Mouse (Mus musculus): ENCODE data around the gene Olfr549. TPM values are rescaled to one million over a fixed set of nuclear protein-coding genes. Genes with fewer than 3 reads are reported as not detected.

The Olfr549 gene
- not detected in 2 replicates for polyA plus RNA-seq (2015; fragmentation: Nextera tagmentation; extraction: Ambion mirVana)

DNA sequence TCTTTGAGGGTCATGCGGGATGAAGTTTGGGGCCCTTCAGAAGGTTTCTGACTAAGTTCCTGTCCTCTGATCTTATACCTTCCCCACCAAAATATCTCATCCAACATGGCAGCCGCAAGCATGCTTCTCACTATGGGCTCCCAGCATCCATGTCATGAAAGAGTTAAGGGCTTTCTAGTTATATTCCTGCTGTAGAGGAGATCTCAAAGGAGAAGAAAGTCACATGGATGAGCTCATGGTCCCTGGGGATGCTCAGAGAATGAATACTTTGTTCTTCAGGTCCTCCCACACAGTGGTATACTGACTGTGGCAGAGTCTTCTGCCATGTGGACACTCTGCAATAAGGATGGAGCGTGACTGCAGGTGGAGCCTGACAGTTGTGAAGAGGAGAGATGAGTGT is at the start of gene Olfr549:
Olfr549 (plus strand) TSS at position 301 of the 400 bp plus-strand sequence.
- H3K4me3 ChIP-seq, result no peak within 1 kb of the TSS
- 80% methylated on average over 3 of the region's 3 CpGs for WGBS

GRCm38 (mm10) chr7:102501986-102502385 is 47.7 kb upstream of the Olfr549 start:
- no peak overlapping the region for H3K4me2 ChIP-seq
- no peak overlapping the region for H3K27ac ChIP-seq
- no peak overlapping the region for H3K4me3 ChIP-seq
- no peaks in the 10 kb centered on the region for H3K9me3 ChIP-seq (replicated peaks)
- no peaks in the 10 kb centered on the region for H3K4me1 ChIP-seq (replicated peaks)
- no peak for ATAC-seq (replicated peaks; ENCODE audit: insufficient number of reproducible peaks, insufficient read depth, low FRiP score, low read depth)
- no peaks in the 10 kb centered on the region for H3K27me3 ChIP-seq
- 71% methylated on average over 5 of the region's 5 CpGs for WGBS
- H3K9ac ChIP-seq, result no peak overlapping the region
- no peaks in the 10 kb centered on the region for H3K36me3 ChIP-seq

More for the DNA sequence above, at the start of gene Olfr549:
- no peak within 1 kb of the TSS for H3K27ac ChIP-seq
- ATAC-seq (replicated peaks; ENCODE audit: insufficient number of reproducible peaks, insufficient read depth, low FRiP score, low read depth), result no peak
- H3K27me3 ChIP-seq, result no peaks in the 10 kb centered on the region
- no peaks in the 10 kb centered on the region for H3K36me3 ChIP-seq
- no peaks in the 10 kb centered on the region for H3K4me1 ChIP-seq (replicated peaks)
- H3K9ac ChIP-seq, result no peak within 1 kb of the TSS
- H3K4me2 ChIP-seq, result no peak within 1 kb of the TSS
- H3K9me3 ChIP-seq (replicated peaks), result no peaks in the 10 kb centered on the region

- Histone ChIP-seq H3K4me3 (no peak overlapping the region), H3K27me3 (peaks cover 4% of the 10 kb centered on the region; the same call in 1 of the 2 replicates), H3K4me1 (replicated peaks) (no peaks in the 10 kb centered on the region), H3K27ac (no peak overlapping the region), H3K9ac (no peak overlapping the region), H3K36me3 (no peaks in the 10 kb centered on the region), H3K4me2 (no peak overlapping the region), H3K9me3 (replicated peaks) (no peaks in the 10 kb centered on the region)
- WGBS, result 47% methylated on average over 3 of the region's 3 CpGs
- ATAC-seq (replicated peaks; ENCODE audit: insufficient number of reproducible peaks, insufficient read depth, low FRiP score, low read depth), result no peak; the same call in 1 of the 2 replicates
Measured at GRCm38 (mm10) chr7:102506848-102507247, 42.8 kb upstream of the Olfr549 start.

- H3K4me2 ChIP-seq, result no peak overlapping the region
- no peak for ATAC-seq (replicated peaks; ENCODE audit: insufficient number of reproducible peaks, insufficient read depth, low FRiP score, low read depth)
- H3K27me3 ChIP-seq, result peaks cover 4% of the 10 kb centered on the region; the same call in 1 of the 2 replicates
- H3K36me3 ChIP-seq, result no peaks in the 10 kb centered on the region
- no peak overlapping the region for H3K9ac ChIP-seq
- H3K4me3 ChIP-seq, result no peak overlapping the region
- H3K4me1 ChIP-seq (replicated peaks), result no peaks in the 10 kb centered on the region; the same call in 1 of the 2 replicates
- no peaks in the 10 kb centered on the region for H3K9me3 ChIP-seq (replicated peaks)
- H3K27ac ChIP-seq, result no peak overlapping the region
- 81% methylated on average over 9 of the region's 9 CpGs for WGBS
Measured at GRCm38 (mm10) chr7:102508066-102508465, 41.6 kb upstream of the Olfr549 start.

- Histone ChIP-seq H3K27me3 (peaks cover 5% of the 10 kb centered on the region), H3K4me2 (no peak overlapping the region), H3K27ac (no peak overlapping the region), H3K9ac (no peak overlapping the region), H3K36me3 (no peaks in the 10 kb centered on the region), H3K9me3 (replicated peaks) (no peaks in the 10 kb centered on the region), H3K4me3 (no peak overlapping the region), H3K4me1 (replicated peaks) (no peaks in the 10 kb centered on the region; the same call in 1 of the 2 replicates)
- ATAC-seq (replicated peaks; ENCODE audit: insufficient number of reproducible peaks, insufficient read depth, low FRiP score, low read depth), result no peak
- 82% methylated on average over 6 of the region's 6 CpGs for WGBS
Measured at GRCm38 (mm10) chr7:102508666-102509065, 41.0 kb upstream of the Olfr549 start.

DNA sequence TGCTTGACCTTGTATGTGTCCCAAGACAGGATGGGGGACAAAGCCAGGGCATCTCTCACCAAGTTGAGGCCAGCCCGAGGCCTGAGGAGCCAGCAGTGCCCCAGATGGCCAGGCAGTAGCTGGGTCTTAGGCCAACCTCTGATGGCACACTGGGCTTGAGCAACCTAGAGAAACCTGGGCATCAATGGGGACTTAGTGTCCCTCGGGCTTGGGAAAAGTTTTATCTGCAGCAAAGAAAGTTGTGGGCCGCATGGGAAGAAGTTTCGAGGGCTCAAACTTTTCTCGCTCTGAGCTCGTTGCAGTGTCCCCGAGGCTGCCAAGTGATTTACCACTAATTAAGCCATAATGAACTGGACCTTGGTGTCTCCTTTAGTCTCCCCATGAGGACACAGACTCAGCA is 39.9 kb upstream of the Olfr549 start:
- no peak overlapping the region for H3K4me3 ChIP-seq
- 82% methylated on average over 7 of the region's 7 CpGs for WGBS
- H3K4me1 ChIP-seq (replicated peaks), result no peaks in the 10 kb centered on the region; the same call in 1 of the 2 replicates
- no peaks in the 10 kb centered on the region for H3K36me3 ChIP-seq
- no peak overlapping the region for H3K4me2 ChIP-seq
- no peak overlapping the region for H3K27ac ChIP-seq
- H3K27me3 ChIP-seq, result peaks cover 12% of the 10 kb centered on the region
- H3K9ac ChIP-seq, result no peak overlapping the region
- H3K9me3 ChIP-seq (replicated peaks), result no peaks in the 10 kb centered on the region
- no peak for ATAC-seq (replicated peaks; ENCODE audit: insufficient number of reproducible peaks, insufficient read depth, low FRiP score, low read depth)

DNA sequence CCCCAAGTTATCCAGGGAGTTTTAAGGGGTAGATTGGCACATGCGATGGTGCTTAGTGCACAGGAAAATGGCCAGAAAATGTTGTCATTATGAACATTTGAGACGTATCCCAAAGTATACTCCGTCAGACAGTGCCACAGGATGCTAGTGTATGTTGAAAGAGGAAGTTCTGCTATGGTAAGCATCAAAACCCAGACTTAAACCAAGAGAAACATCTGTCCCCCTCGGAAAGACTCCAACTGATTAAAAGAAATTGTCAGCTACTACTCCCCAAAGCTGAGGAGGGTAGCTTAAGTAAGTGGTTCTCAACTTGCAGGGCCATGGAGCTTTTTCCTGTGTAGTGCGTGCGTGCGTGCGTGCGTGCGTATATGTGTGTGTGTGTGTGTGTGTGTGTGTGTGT is 37.7 kb upstream of the Olfr549 start:
- Histone ChIP-seq H3K27me3 (peaks cover 12% of the 10 kb centered on the region), H3K36me3 (no peaks in the 10 kb centered on the region), H3K4me3 (no peak overlapping the region), H3K9ac (no peak overlapping the region), H3K4me2 (no peak overlapping the region), H3K27ac (no peak overlapping the region), H3K9me3 (replicated peaks) (no peaks in the 10 kb centered on the region), H3K4me1 (replicated peaks) (peaks cover 4% of the 10 kb centered on the region; the same call in 1 of the 2 replicates)
- no peak for ATAC-seq (replicated peaks; ENCODE audit: insufficient number of reproducible peaks, insufficient read depth, low FRiP score, low read depth)
- WGBS, result 86% methylated on average over 10 of the region's 10 CpGs

- 1% methylated on average over 54 of the region's 54 CpGs for WGBS
- Histone ChIP-seq H3K4me3 (peak overlapping the region; percentile 55), H3K4me1 (replicated peaks) (peaks cover 4% of the 10 kb centered on the region; the same call in 1 of the 2 replicates), H3K27me3 (peaks cover 12% of the 10 kb centered on the region), H3K36me3 (no peaks in the 10 kb centered on the region), H3K27ac (no peak overlapping the region), H3K9ac (peak overlapping the region; percentile 73), H3K4me2 (peak overlapping the region; percentile 95), H3K9me3 (replicated peaks) (no peaks in the 10 kb centered on the region)
- peak; percentile 84 for ATAC-seq (replicated peaks; ENCODE audit: insufficient number of reproducible peaks, insufficient read depth, low FRiP score, low read depth)
Measured at GRCm38 (mm10) chr7:102512814-102513435, 36.7 kb upstream of the Olfr549 start.

DNA sequence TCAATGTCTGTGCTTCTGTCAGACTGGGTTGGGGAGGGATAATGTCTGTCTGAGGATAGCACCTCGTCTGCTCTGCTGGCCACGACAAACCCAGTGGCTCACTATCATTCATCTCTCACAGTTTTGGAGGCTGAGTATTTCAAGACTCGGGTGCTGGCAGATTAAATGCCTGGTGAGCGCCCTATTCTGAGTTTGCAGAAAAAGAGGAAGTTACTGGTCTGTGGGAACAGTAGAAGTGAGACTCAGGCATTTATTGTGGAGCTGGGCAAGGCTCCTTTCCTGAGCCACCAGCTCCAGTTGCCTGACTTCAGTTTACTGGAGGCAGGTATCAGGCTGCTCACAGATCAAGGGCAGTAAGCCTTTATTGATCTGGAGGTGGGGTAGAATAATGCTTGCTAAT is 35.5 kb upstream of the Olfr549 start:
- Histone ChIP-seq H3K4me3 (no peak overlapping the region), H3K4me1 (replicated peaks) (peaks cover 4% of the 10 kb centered on the region; the same call in 1 of the 2 replicates), H3K9ac (no peak overlapping the region), H3K4me2 (no peak overlapping the region), H3K27ac (no peak overlapping the region), H3K9me3 (replicated peaks) (no peaks in the 10 kb centered on the region), H3K27me3 (peaks cover 12% of the 10 kb centered on the region), H3K36me3 (no peaks in the 10 kb centered on the region)
- 40% methylated on average over 4 of the region's 4 CpGs for WGBS
- ATAC-seq (replicated peaks; ENCODE audit: insufficient number of reproducible peaks, insufficient read depth, low FRiP score, low read depth), result no peak

DNA sequence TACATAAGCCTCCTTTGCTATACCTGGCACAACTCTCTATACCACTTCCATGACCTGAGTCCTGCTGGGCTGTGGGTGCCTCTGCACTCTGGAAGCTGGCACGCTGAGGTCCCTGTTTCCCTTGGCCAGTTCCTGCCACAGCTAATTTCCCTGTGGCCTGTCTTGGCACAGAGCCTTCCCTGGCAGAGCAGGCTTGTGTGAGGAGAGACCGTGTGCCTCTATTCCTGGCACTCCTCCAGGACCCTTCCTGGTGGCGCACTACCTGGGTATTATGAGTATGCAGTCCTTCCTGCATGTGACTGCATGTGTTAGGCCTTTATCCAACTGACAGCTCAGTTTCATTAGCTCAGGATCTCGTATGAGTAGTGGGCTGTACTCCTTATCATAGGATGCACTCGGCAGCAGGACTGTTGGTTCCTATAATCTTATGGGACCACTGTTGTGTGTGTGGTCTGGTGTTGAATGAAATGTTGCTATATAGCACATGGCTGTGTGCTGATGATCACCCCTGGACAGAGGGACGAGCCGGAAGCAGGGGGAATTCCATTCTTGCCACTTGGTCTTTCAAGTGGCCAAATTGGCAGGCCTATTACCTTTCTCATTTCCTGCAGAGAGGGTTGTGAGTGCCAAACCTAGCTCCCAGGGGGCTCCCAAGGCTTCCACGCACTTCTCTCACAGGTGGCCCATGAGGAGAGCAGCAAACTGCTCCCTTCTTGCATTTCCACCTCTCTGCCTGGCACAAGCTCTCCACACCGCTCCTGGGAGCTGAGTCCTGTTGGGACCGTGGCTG is 33.2 kb upstream of the Olfr549 start:
- H3K9ac ChIP-seq, result no peak overlapping the region
- H3K4me3 ChIP-seq, result no peak overlapping the region
- H3K27ac ChIP-seq, result no peak overlapping the region
- ATAC-seq (replicated peaks; ENCODE audit: insufficient number of reproducible peaks, insufficient read depth, low FRiP score, low read depth), result no peak
- H3K4me2 ChIP-seq, result no peak overlapping the region
- no peaks in the 10 kb centered on the region for H3K9me3 ChIP-seq (replicated peaks)
- H3K27me3 ChIP-seq, result peaks cover 12% of the 10 kb centered on the region
- no peaks in the 10 kb centered on the region for H3K36me3 ChIP-seq
- 39% methylated on average over 10 of the region's 10 CpGs for WGBS
- peaks cover 4% of the 10 kb centered on the region; the same call in 1 of the 2 replicates for H3K4me1 ChIP-seq (replicated peaks)

DNA sequence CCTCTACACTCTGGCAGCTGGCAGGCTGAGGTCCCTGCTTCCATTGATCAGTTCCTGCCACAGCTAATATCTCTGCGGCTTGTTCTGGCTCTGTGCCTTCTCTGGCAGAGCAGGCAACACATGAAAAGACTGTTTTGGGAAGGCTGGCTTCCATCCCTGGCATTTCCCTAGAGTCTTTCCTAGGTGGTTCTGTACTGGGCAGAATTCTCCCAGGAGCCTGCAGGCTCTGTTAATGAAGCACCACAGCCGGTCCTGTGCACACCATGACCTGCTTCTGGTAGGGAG is 32.7 kb upstream of the Olfr549 start:
- H3K4me3 ChIP-seq, result no peak overlapping the region
- no peak overlapping the region for H3K27ac ChIP-seq
- H3K36me3 ChIP-seq, result no peaks in the 10 kb centered on the region
- H3K27me3 ChIP-seq, result peaks cover 8% of the 10 kb centered on the region
- WGBS, result 68% methylated on average over 2 of the region's 2 CpGs
- no peaks in the 10 kb centered on the region for H3K9me3 ChIP-seq (replicated peaks)
- peaks cover 4% of the 10 kb centered on the region; the same call in 1 of the 2 replicates for H3K4me1 ChIP-seq (replicated peaks)
- no peak overlapping the region for H3K4me2 ChIP-seq
- no peak overlapping the region for H3K9ac ChIP-seq
- no peak for ATAC-seq (replicated peaks; ENCODE audit: insufficient number of reproducible peaks, insufficient read depth, low FRiP score, low read depth)
